Mouse (Mus musculus) monocyte, adult 5-6 weeks (primary cell): ENCODE measurements around the gene Vmn2r22. TPM values are rescaled to one million over a fixed set of nuclear protein-coding genes. Genes with fewer than 3 reads are reported as not detected.
"Not testable (repeated sequence)": the region's sequence is repeated elsewhere in the genome, so short reads cannot be mapped to it uniquely, and the experiment has no call there.

Experiments
- ATAC-seq: fragments of 153-309, 156-312 bp; replicated peaks from 2 replicates; pipeline ENCODE4 v1.8.0; 2017; ENCODE audit warnings: mild to moderate bottlenecking; ENCODE audit not compliant: low TSS enrichment, insufficient number of reproducible peaks, severe bottlenecking, poor library complexity, low FRiP score
- total RNA-seq: library from RNA; stranded (forward); fragments of 200-1000, 200-491, 200-594 nt; gene quantifications from 3 replicates; pipeline ENCODE4 v1.2.3, GENCODE M21; 2017

The Vmn2r22 gene
- not detected in 3 replicates for total RNA-seq

- ATAC-seq: not testable (repeated sequence)
Observed at GRCm38 (mm10) chr6:123650625-123651024, at the start of gene Vmn2r22. TSS of gene Vmn2r22 (minus strand) at chr6:123650725.

- no peak for ATAC-seq
Observed at GRCm38 (mm10) chr6:123697213-123697612, 46.7 kb upstream of the Vmn2r22 start.

GRCm38 (mm10) chr6:123696639-123697038, 46.1 kb upstream of the Vmn2r22 start:
- not testable (repeated sequence) for ATAC-seq

GRCm38 (mm10) chr6:123657040-123657439, 6.5 kb upstream of the Vmn2r22 start:
- ATAC-seq: no peak

- ATAC-seq: not testable (repeated sequence)
Observed at GRCm38 (mm10) chr6:123639394-123639793, 11.1 kb downstream of the Vmn2r22 start.

GRCm38 (mm10) chr6:123623784-123624183, 26.7 kb downstream of the Vmn2r22 start:
- not testable (repeated sequence) for ATAC-seq

GRCm38 (mm10) chr6:123588368-123588767, 62.2 kb downstream of the Vmn2r22 start:
- ATAC-seq: not testable (repeated sequence)

GRCm38 (mm10) chr6:123587796-123588328, 62.7 kb downstream of the Vmn2r22 start:
- ATAC-seq: not testable (repeated sequence)

GRCm38 (mm10) chr6:123583988-123584387, 66.5 kb downstream of the Vmn2r22 start:
- not testable (repeated sequence) for ATAC-seq

- ATAC-seq: not testable (repeated sequence)
Observed at GRCm38 (mm10) chr6:123574698-123575097, 75.8 kb downstream of the Vmn2r22 start.

Other genes starting within 250 kb of the Vmn2r22 start
- 0.11 TPM in 1 of 3 replicates, not detected in the others for gene Vmn2r20, start 232.6 kb downstream of the Vmn2r22 start, total RNA-seq
- gene Vmn2r21, start 117.3 kb downstream of the Vmn2r22 start, total RNA-seq: not detected in 3 replicates
- not detected in 3 replicates for gene Vmn2r23, start 51.9 kb upstream of the Vmn2r22 start, total RNA-seq
- gene Vmn2r24, start 128.2 kb upstream of the Vmn2r22 start, total RNA-seq: not detected in 3 replicates
- not detected in 3 replicates for gene Vmn2r25, start 202.7 kb upstream of the Vmn2r22 start, total RNA-seq